Mouse (Mus musculus) inflammation-experienced regulatory T-cells, adult 6 months (primary cell): ENCODE data around the gene Trim75. TPM values are rescaled to one million over a fixed set of nuclear protein-coding genes. Genes with fewer than 3 reads are reported as not detected.
A peak's percentile ranks its signal among the peaks of the same experiment; 100 is the strongest.

Experiments
- ATAC-seq: one replicate; pipeline ENCODE4 v1.8.0; 2017
- polyA plus RNA-seq, 3 experiments: library from polyadenylated mRNA; unstranded; fragments of 100-300 nt; shearing (Covaris generic); gene quantifications; one replicate each; pipeline ENCODE4 v1.2.1; 2017

The Trim75 gene
- polyA plus RNA-seq, 3 experiments from 2014 or later: 0.23 to 0.36 TPM; not detected in 1

DNA sequence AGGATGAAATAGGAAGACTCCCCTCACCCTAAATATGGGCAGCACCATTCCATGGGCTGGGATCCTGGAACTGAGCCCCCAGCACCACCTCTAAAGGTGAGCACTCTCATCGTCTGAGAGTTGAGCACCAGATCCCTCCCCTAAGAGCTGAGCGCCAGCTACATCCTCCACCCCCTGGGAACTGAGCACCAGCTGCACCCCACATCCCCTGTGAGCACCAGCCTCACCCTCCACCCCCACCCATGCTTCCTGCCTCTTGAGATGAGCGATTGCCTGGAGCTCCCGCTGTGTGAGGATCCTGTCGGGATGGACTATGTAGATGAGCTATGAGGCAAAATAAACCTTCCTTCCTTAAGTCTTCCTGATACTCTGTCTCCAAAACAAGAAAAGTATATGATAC lies 44.7 kb downstream of the Trim75 start:
- ATAC-seq: no peak

DNA sequence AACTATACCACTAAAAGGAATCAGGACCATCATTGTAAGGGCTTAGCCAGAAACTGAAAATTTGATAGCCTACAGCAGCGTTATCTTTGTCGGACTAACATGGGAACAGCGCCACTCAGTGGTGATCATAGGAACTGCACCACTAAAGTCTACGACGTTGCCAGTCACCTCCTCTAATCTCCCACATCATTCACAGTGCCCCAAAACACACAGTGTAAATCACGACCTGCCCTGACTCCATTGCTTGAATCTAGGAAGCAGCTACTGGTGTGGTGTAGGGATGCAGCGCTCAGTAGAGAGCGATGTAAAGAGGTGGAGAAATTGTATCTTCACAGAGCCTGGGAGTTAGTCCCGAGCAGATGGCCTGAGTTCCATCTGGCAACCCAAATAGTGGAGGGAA lies 46.1 kb downstream of the Trim75 start:
- peak; percentile 62 for ATAC-seq

DNA sequence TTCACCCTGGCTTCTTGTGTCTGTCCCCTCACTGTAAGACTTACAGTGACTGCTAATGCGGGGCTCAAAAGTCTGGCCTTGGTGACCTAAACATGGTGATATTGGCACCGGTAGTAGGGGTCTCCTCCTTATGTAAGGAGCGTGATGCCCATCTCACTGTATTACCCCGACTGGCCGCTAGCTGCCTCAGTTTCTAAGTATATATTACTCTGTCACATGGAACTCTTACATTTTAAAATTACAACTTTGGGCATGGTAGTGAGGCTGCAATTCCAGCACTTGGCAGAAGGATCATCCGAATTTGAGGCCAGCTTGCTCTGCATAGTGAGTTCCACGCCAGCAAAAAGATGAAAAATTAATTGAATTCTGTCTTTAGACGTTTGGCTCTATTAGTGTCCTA lies 46.6 kb downstream of the Trim75 start:
- ATAC-seq: no peak

DNA sequence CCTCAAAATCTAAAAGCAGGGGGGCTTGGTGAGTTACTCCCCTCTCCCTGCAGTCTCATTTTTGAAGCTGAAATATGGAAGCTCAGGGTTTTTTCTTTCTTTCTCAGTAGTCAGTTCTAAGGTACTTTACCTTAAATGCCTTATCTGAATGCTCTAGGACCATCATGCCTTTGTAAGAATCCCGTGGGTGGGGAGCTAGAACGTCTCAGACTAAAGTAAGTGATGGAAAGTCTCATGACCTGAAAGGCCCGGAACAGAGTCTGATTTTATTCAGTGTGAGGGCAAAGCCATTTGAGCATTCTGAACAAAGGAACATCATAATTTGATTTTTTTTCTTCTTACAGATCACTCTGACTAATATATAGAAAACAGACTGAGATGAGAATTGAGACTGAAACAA lies 52.6 kb downstream of the Trim75 start:
- ATAC-seq: peak; percentile 85

Other genes with a start within 250 kb of the Trim75 start
- gene Klhl2, start 137.8 kb downstream of the Trim75 start, polyA plus RNA-seq: 1 to 10 TPM; 4.5 to 7.6 (median 6.8) TPM
- gene Tmem192, start 40.6 kb downstream of the Trim75 start, polyA plus RNA-seq: 10 to 100 TPM; 28.5 to 50.5 (median 48.8) TPM
- gene Trim61, start 30.7 kb upstream of the Trim75 start, polyA plus RNA-seq: not detected
- not detected for gene Trim60, start 30.8 kb upstream of the Trim75 start, polyA plus RNA-seq
- not detected for gene Apela, start 49.5 kb upstream of the Trim75 start, polyA plus RNA-seq
- gene Gm10663, start 87.2 kb upstream of the Trim75 start, polyA plus RNA-seq: not detected
- gene BC030870, start 141.7 kb upstream of the Trim75 start, polyA plus RNA-seq: not detected